Mouse (Mus musculus): ENCODE data around the gene Lactb.

- no peak for TF ChIP-seq ETS1 (conservative IDR thresholded peaks at IDR 0.05; ENCODE audit: low read depth, low read length)
- TF ChIP-seq MAX (IDR thresholded peaks at IDR 0.05; ENCODE audit: low read length), result no peak
- no peak for TF ChIP-seq POLR2A (IDR thresholded peaks at IDR 0.05; ENCODE audit: low read depth, low read length)
- no peak for TF ChIP-seq MYC (IDR thresholded peaks at IDR 0.05; ENCODE audit: low read depth, low read length)
- TF ChIP-seq JUN (IDR thresholded peaks at IDR 0.05; ENCODE audit: insufficient read depth, low read depth, low read length), result no peak
Measured at GRCm38 (mm10) chr9:66919981-66920380, 55.3 kb downstream of the Lactb start.

Data from CH12.LX (cell line).